In genomic region chr15:103034043-103034806, GRCm38 (mm10) we compare ENCODE assay signal across 8 mouse cellular contexts. TPM values are rescaled to one million over a fixed set of nuclear protein-coding genes. Genes with fewer than 3 reads are reported as not detected.
A peak's percentile ranks its signal among the peaks of the same experiment; 100 is the strongest.
DNase-seq lines count a peak whose midpoint lies in the region; ATAC-seq and TF ChIP-seq lines count a peak whose summit lies in the region.

No protein-coding gene starts in this region.

- WGBS in heart, embryonic 10.5 days = under 1% methylated on average over 24 of the region's 24 CpGs
- WGBS in embryonic facial prominence, embryonic 15.5 days = under 1% methylated on average over 24 of the region's 24 CpGs
- WGBS in liver, embryonic 15.5 days (ENCODE audit: insufficient replicate concordance) = under 1% methylated on average over 24 of the region's 24 CpGs

- H3K27ac ChIP-seq in heart, embryonic 10.5 days = peak overlapping the region; percentile 77
- no peak overlapping the region for H3K27ac ChIP-seq in ES-Bruce4 (ENCODE audit: insufficient read depth, low read length)
- H3K27ac ChIP-seq in embryonic facial prominence, embryonic 15.5 days (replicated peaks) = no peak overlapping the region
- H3K27ac ChIP-seq in liver, embryonic 15.5 days (replicated peaks) = no peak overlapping the region

- H3K4me2 ChIP-seq in embryonic facial prominence, embryonic 15.5 days (replicated peaks) = peak overlapping the region; percentile 27
- H3K4me2 ChIP-seq in liver, embryonic 15.5 days = peak overlapping the region; percentile 29

- TF ChIP-seq POLR2A in ES-Bruce4 (IDR thresholded peaks at IDR 0.05; ENCODE audit: insufficient read depth, low read length) = no peak

- peak overlapping the region; percentile 84 for H3K9ac ChIP-seq in ES-Bruce4 (ENCODE audit: low read depth, poor library complexity, severe bottlenecking)
- no peak overlapping the region for H3K9ac ChIP-seq in embryonic facial prominence, embryonic 15.5 days
- no peak overlapping the region for H3K9ac ChIP-seq in liver, embryonic 15.5 days

- no peaks in the 10 kb centered on the region for H3K36me3 ChIP-seq in heart, embryonic 10.5 days
- no peaks in the 10 kb centered on the region for H3K36me3 ChIP-seq in ES-Bruce4 (ENCODE audit: control insufficient read depth, insufficient read depth, low read length, poor library complexity, severe bottlenecking)
- H3K36me3 ChIP-seq in embryonic facial prominence, embryonic 15.5 days = no peaks in the 10 kb centered on the region
- H3K36me3 ChIP-seq in liver, embryonic 15.5 days (replicated peaks) = no peaks in the 10 kb centered on the region

- no peak for TF ChIP-seq EP300 in ES-Bruce4 (IDR thresholded peaks at IDR 0.05; ENCODE audit: insufficient read depth, low read depth, low read length)

- no peaks in the 10 kb centered on the region for H3K9me3 ChIP-seq in heart, embryonic 10.5 days
- H3K9me3 ChIP-seq in ES-Bruce4 (replicated peaks; ENCODE audit: control insufficient read depth, insufficient read depth, low read length, poor library complexity, severe bottlenecking) = no peaks in the 10 kb centered on the region
- H3K9me3 ChIP-seq in embryonic facial prominence, embryonic 15.5 days (replicated peaks) = no peaks in the 10 kb centered on the region
- no peaks in the 10 kb centered on the region for H3K9me3 ChIP-seq in liver, embryonic 15.5 days (replicated peaks)

- no peak for DNase-seq in heart, embryonic 10.5 days (ENCODE audit: low spot score)
- no peak for DNase-seq in heart, adult 8-10 months (ENCODE audit: low spot score)
- DNase-seq in thymus, postnatal 4 days = no peak
- DNase-seq in urinary bladder, postnatal 14 days (ENCODE audit: low spot score) = no peak

- TF ChIP-seq CTCF in ES-Bruce4 (IDR thresholded peaks at IDR 0.05; ENCODE audit: low read depth, low read length) = no peak

- peaks cover 10% of the 10 kb centered on the region for H3K4me1 ChIP-seq in heart, embryonic 10.5 days
- no peaks in the 10 kb centered on the region for H3K4me1 ChIP-seq in ES-Bruce4 (ENCODE audit: control insufficient read depth, insufficient read depth, low read length)
- H3K4me1 ChIP-seq in embryonic facial prominence, embryonic 15.5 days = 0 out of 2 replicates have a peak, but pooled peaks cover 7% of the 10 kb centered on the region
- no peaks in the 10 kb centered on the region for H3K4me1 ChIP-seq in liver, embryonic 15.5 days (replicated peaks)

- peak overlapping the region; percentile 54 for H3K4me3 ChIP-seq in heart, embryonic 10.5 days
- peak overlapping the region; percentile 31 for H3K4me3 ChIP-seq in ES-Bruce4 (ENCODE audit: low read depth, low read length)
- H3K4me3 ChIP-seq in embryonic facial prominence, embryonic 15.5 days (replicated peaks) = peak overlapping the region; percentile 24
- H3K4me3 ChIP-seq in liver, embryonic 15.5 days (replicated peaks) = peak overlapping the region; percentile 21

- ATAC-seq in embryonic facial prominence, embryonic 15.5 days (ENCODE audit: insufficient number of reproducible peaks, low FRiP score, low TSS enrichment, low read depth) = no peak
- no peak for ATAC-seq in liver, embryonic 15.5 days (ENCODE audit: insufficient read depth)
- no peak for ATAC-seq in erythroid progenitor cell, adult 5-6 weeks (replicated peaks; ENCODE audit: low FRiP score, poor library complexity, severe bottlenecking)

- H3K27me3 ChIP-seq in heart, embryonic 10.5 days (ENCODE audit: insufficient read depth, poor library complexity, severe bottlenecking) = peaks cover 99% of the 10 kb centered on the region
- peaks cover 6% of the 10 kb centered on the region; the same call in 1 of the 2 replicates for H3K27me3 ChIP-seq in ES-Bruce4 (ENCODE audit: control insufficient read depth, insufficient read depth, low read length, poor library complexity, severe bottlenecking)
- H3K27me3 ChIP-seq in embryonic facial prominence, embryonic 15.5 days = peaks cover 97% of the 10 kb centered on the region
- peaks cover 99% of the 10 kb centered on the region for H3K27me3 ChIP-seq in liver, embryonic 15.5 days

RNA-seq across cellular contexts. Expression of gene Hoxc4, which starts 15.5 kb away (rescaled TPM):
- 0.81 and 6.6 TPM in 2 replicates for polyA plus RNA-seq in heart, embryonic 10.5 days (2016; fragmentation: Nextera tagmentation; extraction: Ambion mirVana)
- not detected for total RNA-seq in heart, adult 8-10 months (2022)
- 0.56 and 0.99 TPM in 2 replicates for polyA plus RNA-seq in ES-Bruce4 (2011; ENCODE audit: insufficient read depth, insufficient read length, low read depth, missing spikeins)
- polyA plus RNA-seq in embryonic facial prominence, embryonic 15.5 days (2015; fragmentation: Nextera tagmentation; extraction: Ambion mirVana) = 1.1 TPM in 2 replicates
- 0.15 and 0.26 TPM in 2 replicates for polyA plus RNA-seq in liver, embryonic 15.5 days (2015; fragmentation: Nextera tagmentation; extraction: Ambion mirVana)
- not detected in 2 replicates for total RNA-seq in erythroid progenitor cell, adult 5-6 weeks (2015; ENCODE audit: low replicate concordance)
- not detected in 2 replicates for total RNA-seq in erythroid progenitor cell, adult 5-6 weeks (2017; ENCODE audit: low replicate concordance)

RNA-seq across cellular contexts. Expression of gene Hoxc6, which starts 36.2 kb away (rescaled TPM):
- 0.23 and 1.8 TPM in 2 replicates for polyA plus RNA-seq in heart, embryonic 10.5 days (2016; fragmentation: Nextera tagmentation; extraction: Ambion mirVana)
- under 1 TPM in 2 of 4 experiments, not detected in 2; 0.25 to 0.62 TPM for total RNA-seq in heart, adult 8-10 months (2022)
- 1.3 TPM in 1 of 2 replicates, not detected in the other for polyA plus RNA-seq in ES-Bruce4 (2011; ENCODE audit: insufficient read depth, insufficient read length, low read depth, missing spikeins)
- polyA plus RNA-seq in embryonic facial prominence, embryonic 15.5 days (2015; fragmentation: Nextera tagmentation; extraction: Ambion mirVana) = 0.11 and 0.35 TPM in 2 replicates
- polyA plus RNA-seq in liver, embryonic 15.5 days (2015; fragmentation: Nextera tagmentation; extraction: Ambion mirVana) = 0.09 TPM in 1 of 2 replicates, not detected in the other
- 1.1 TPM in 1 of 2 replicates, not detected in the other for total RNA-seq in erythroid progenitor cell, adult 5-6 weeks (2015; ENCODE audit: low replicate concordance)
- not detected in 2 replicates for total RNA-seq in erythroid progenitor cell, adult 5-6 weeks (2017; ENCODE audit: low replicate concordance)

RNA-seq across cellular contexts. Expression of gene Hoxc8, which starts 43.8 kb away (rescaled TPM):
- 0.06 and 1.7 TPM in 2 replicates for polyA plus RNA-seq in heart, embryonic 10.5 days (2016; fragmentation: Nextera tagmentation; extraction: Ambion mirVana)
- total RNA-seq in heart, adult 8-10 months (2022) = not detected
- polyA plus RNA-seq in ES-Bruce4 (2011; ENCODE audit: insufficient read depth, insufficient read length, low read depth, missing spikeins) = 0.40 and 0.45 TPM in 2 replicates
- polyA plus RNA-seq in embryonic facial prominence, embryonic 15.5 days (2015; fragmentation: Nextera tagmentation; extraction: Ambion mirVana) = not detected in 2 replicates
- 0.03 TPM in 1 of 2 replicates, not detected in the other for polyA plus RNA-seq in liver, embryonic 15.5 days (2015; fragmentation: Nextera tagmentation; extraction: Ambion mirVana)
- total RNA-seq in erythroid progenitor cell, adult 5-6 weeks (2015; ENCODE audit: low replicate concordance) = not detected in 2 replicates
- total RNA-seq in erythroid progenitor cell, adult 5-6 weeks (2017; ENCODE audit: low replicate concordance) = not detected in 2 replicates

RNA-seq across cellular contexts. Expression of gene Hoxc9, which starts 58.0 kb away (rescaled TPM):
- 0.49 TPM in 1 of 2 replicates, not detected in the other for polyA plus RNA-seq in heart, embryonic 10.5 days (2016; fragmentation: Nextera tagmentation; extraction: Ambion mirVana)
- total RNA-seq in heart, adult 8-10 months (2022) = not detected
- polyA plus RNA-seq in ES-Bruce4 (2011; ENCODE audit: insufficient read depth, insufficient read length, low read depth, missing spikeins) = not detected in 2 replicates
- not detected in 2 replicates for polyA plus RNA-seq in embryonic facial prominence, embryonic 15.5 days (2015; fragmentation: Nextera tagmentation; extraction: Ambion mirVana)
- not detected in 2 replicates for polyA plus RNA-seq in liver, embryonic 15.5 days (2015; fragmentation: Nextera tagmentation; extraction: Ambion mirVana)
- not detected in 2 replicates for total RNA-seq in erythroid progenitor cell, adult 5-6 weeks (2015; ENCODE audit: low replicate concordance)
- total RNA-seq in erythroid progenitor cell, adult 5-6 weeks (2017; ENCODE audit: low replicate concordance) = not detected in 2 replicates
